Mouse (Mus musculus): ENCODE data around the gene Thsd7a.

Thsd7a gene

GRCm38 (mm10) chr6:12693239-12693638 lies 56.0 kb downstream of the Thsd7a start:
- DNase-seq (ENCODE audit: low read depth in 1 of 2, low spot score in 2 of 2) = no peak

- DNase-seq (ENCODE audit: low read depth in 1 of 2, low spot score in 2 of 2) = no peak
These were observed 99.6 kb downstream of the Thsd7a start for GRCm38 (mm10) chr6:12649633-12650032.

GRCm38 (mm10) chr6:12628637-12629246 lies 120.5 kb downstream of the Thsd7a start:
- no peak for DNase-seq (ENCODE audit: low read depth in 1 of 2, low spot score in 2 of 2)

GRCm38 (mm10) chr6:12606638-12607246 lies 142.5 kb downstream of the Thsd7a start:
- DNase-seq (ENCODE audit: low read depth in 1 of 2, low spot score in 2 of 2) = no peak

- DNase-seq (ENCODE audit: low read depth in 1 of 2, low spot score in 2 of 2) = no peak
These were observed 146.3 kb downstream of the Thsd7a start for GRCm38 (mm10) chr6:12602927-12603326.

- no peak for DNase-seq (ENCODE audit: low read depth in 1 of 2, low spot score in 2 of 2)
These were observed 147.0 kb downstream of the Thsd7a start for GRCm38 (mm10) chr6:12602161-12602560.

GRCm38 (mm10) chr6:12584456-12584855 lies 164.8 kb downstream of the Thsd7a start:
- DNase-seq (ENCODE audit: low read depth in 1 of 2, low spot score in 2 of 2) = no peak

- DNase-seq (ENCODE audit: low read depth in 1 of 2, low spot score in 2 of 2) = no peak
These were observed 168.1 kb downstream of the Thsd7a start for GRCm38 (mm10) chr6:12581143-12581542.

GRCm38 (mm10) chr6:12575619-12576216 lies 173.5 kb downstream of the Thsd7a start:
- DNase-seq (ENCODE audit: low read depth in 1 of 2, low spot score in 2 of 2) = no peak

- DNase-seq (ENCODE audit: low read depth in 1 of 2, low spot score in 2 of 2) = no peak
These were observed 177.0 kb downstream of the Thsd7a start for GRCm38 (mm10) chr6:12572202-12572601.

- DNase-seq (ENCODE audit: low read depth in 1 of 2, low spot score in 2 of 2) = no peak
These were observed 184.1 kb downstream of the Thsd7a start for GRCm38 (mm10) chr6:12565136-12565535.

GRCm38 (mm10) chr6:12562336-12562735 lies 186.9 kb downstream of the Thsd7a start:
- no peak for DNase-seq (ENCODE audit: low read depth in 1 of 2, low spot score in 2 of 2)

- no peak for DNase-seq (ENCODE audit: low read depth in 1 of 2, low spot score in 2 of 2)
These were observed 188.7 kb downstream of the Thsd7a start for GRCm38 (mm10) chr6:12560500-12560899.

GRCm38 (mm10) chr6:12555114-12556099 lies 193.8 kb downstream of the Thsd7a start:
- DNase-seq (ENCODE audit: low read depth in 1 of 2, low spot score in 2 of 2) = no peak

- DNase-seq (ENCODE audit: low read depth in 1 of 2, low spot score in 2 of 2) = no peak
These were observed 198.0 kb downstream of the Thsd7a start for GRCm38 (mm10) chr6:12551176-12551575.

GRCm38 (mm10) chr6:12550054-12550655 lies 199.1 kb downstream of the Thsd7a start:
- DNase-seq (ENCODE audit: low read depth in 1 of 2, low spot score in 2 of 2) = no peak

GRCm38 (mm10) chr6:12544096-12544495 lies 205.1 kb downstream of the Thsd7a start:
- DNase-seq (ENCODE audit: low read depth in 1 of 2, low spot score in 2 of 2) = no peak

GRCm38 (mm10) chr6:12542496-12542895 lies 206.7 kb downstream of the Thsd7a start:
- DNase-seq (ENCODE audit: low read depth in 1 of 2, low spot score in 2 of 2) = no peak

GRCm38 (mm10) chr6:12519121-12519520 lies 230.1 kb downstream of the Thsd7a start:
- no peak for DNase-seq (ENCODE audit: low read depth in 1 of 2, low spot score in 2 of 2)

- no peak for DNase-seq (ENCODE audit: low read depth in 1 of 2, low spot score in 2 of 2)
These were observed 230.8 kb downstream of the Thsd7a start for GRCm38 (mm10) chr6:12518283-12518903.

- DNase-seq (ENCODE audit: low read depth in 1 of 2, low spot score in 2 of 2) = no peak
These were observed 231.5 kb downstream of the Thsd7a start for GRCm38 (mm10) chr6:12517726-12518125.
